9 mouse cellular contexts compared by ENCODE assay signal in genomic region chr14:62850980-62851379, GRCm38 (mm10). TPM values are rescaled to one million over a fixed set of nuclear protein-coding genes. Genes with fewer than 3 reads are reported as not detected.
A peak's percentile ranks its signal among the peaks of the same experiment; 100 is the strongest.
DNase-seq lines count a peak whose midpoint lies in the region; TF ChIP-seq lines count a peak whose summit lies in the region.
"Had no signal": no experiment of that assay in that cellular context is flagged by ENCODE, and none has a peak within 500 bp of the region (broad histone marks: within the 10 kb centered on the region; RNA-seq: fewer than 3 reads in every experiment).

No protein-coding gene starts in this region.

- intact Hi-C loops in gastrocnemius, adult 2 months (cut with DNase I) = no loop called here

- H3K4me1 ChIP-seq in forebrain, embryonic 10.5 days = peaks cover 37% of the 10 kb centered on the region
- H3K4me1 ChIP-seq: stomach, embryonic 15.5 days had no signal

- no peak overlapping the region for H3K4me3 ChIP-seq in gastrocnemius, adult 2 months
- no peak overlapping the region for H3K4me3 ChIP-seq in forebrain, embryonic 10.5 days
- H3K4me3 ChIP-seq: stomach, embryonic 15.5 days had no signal

- H3K9me3 ChIP-seq in forebrain, embryonic 10.5 days = peaks cover 16% of the 10 kb centered on the region
- H3K9me3 ChIP-seq: stomach, embryonic 15.5 days had no signal

- DNase-seq in gastrocnemius, adult 2 months = peak; percentile 39
- DNase-seq in gastrocnemius, postnatal 4 days (ENCODE audit: low spot score in 2 of 2) = no peak
- DNase-seq in MN1 (ENCODE audit: low spot score) = peak; percentile 40
- DNase-seq in forebrain, embryonic 10.5 days (ENCODE audit: extremely low spot score, low spot score) = peak; percentile 48
- DNase-seq in kidney, postnatal 10 days = peak; percentile 27
- DNase-seq in skeletal muscle tissue, adult 2 months (ENCODE audit: low read depth, low spot score) = peak; percentile 44
- no peak for DNase-seq in spleen, adult 12 weeks (ENCODE audit: low spot score)
- DNase-seq in lung, postnatal 14 days = no peak

- TF ChIP-seq CTCF in gastrocnemius, adult 2 months (IDR thresholded peaks at IDR 0.05) = no peak

- peaks cover 27% of the 10 kb centered on the region for H3K36me3 ChIP-seq in forebrain, embryonic 10.5 days (replicated peaks)
- H3K36me3 ChIP-seq: stomach, embryonic 15.5 days had no signal

- no peaks in the 10 kb centered on the region for H3K27me3 ChIP-seq in forebrain, embryonic 10.5 days (ENCODE audit: poor library complexity, severe bottlenecking)
- H3K27me3 ChIP-seq: stomach, embryonic 15.5 days had no signal

- H3K27ac ChIP-seq in gastrocnemius, adult 2 months = peak overlapping the region; percentile 64
- H3K27ac ChIP-seq in forebrain, embryonic 10.5 days = peak overlapping the region; percentile 67
- H3K27ac ChIP-seq: stomach, embryonic 15.5 days had no signal

- WGBS in forebrain, embryonic 10.5 days = 24% methylated on average over 6 of the region's 6 CpGs

RNA-seq across cellular contexts. Expression of gene Wdfy2, which starts 13.5 kb away (rescaled TPM):
- 1 to 10 TPM; 8.0 TPM for total RNA-seq in gastrocnemius, adult 2 months (2021)
- 10 to 100 TPM; 12.4 to 14.0 TPM for total RNA-seq in gastrocnemius, postnatal 4 days (2021)
- polyA plus RNA-seq in forebrain, embryonic 10.5 days (2016; fragmentation: Nextera tagmentation; extraction: Ambion mirVana) = 15.5 TPM in 2 replicates

Comparison
In these comparisons a context has a peak if more than half of its experiments do, and no peak if none do; other contexts are left out.
1. DNase-seq: peak in gastrocnemius, adult 2 months (single experiment), MN1 (single experiment), forebrain, embryonic 10.5 days (single experiment), kidney, postnatal 10 days (single experiment) and skeletal muscle tissue, adult 2 months (single experiment); none in gastrocnemius, postnatal 4 days (0 of 2), spleen, adult 12 weeks (single experiment) and lung, postnatal 14 days (single experiment).